Mouse (Mus musculus) hindlimb bud, embryonic 11.5 days (tissue): ENCODE data around the gene Abracl.

Experiments used
- DNase-seq: peaks from one replicate; pipeline ENCODE4 v3.0.0-alpha.2; 2012; ENCODE audit warnings: low read depth, low spot score; ENCODE audit errors: extremely low spot score

The Abracl gene

GRCm38 (mm10) chr10:18022312-18022711 lies 776 bp downstream of the Abracl start:
- peak; percentile 63 for DNase-seq

GRCm38 (mm10) chr10:18021576-18022311 lies 1.3 kb downstream of the Abracl start:
- no peak for DNase-seq

- DNase-seq: no peak
Measured at GRCm38 (mm10) chr10:18020846-18021245, 2.2 kb downstream of the Abracl start.

- DNase-seq: no peak
Measured at GRCm38 (mm10) chr10:18020443-18020842, 2.6 kb downstream of the Abracl start.

GRCm38 (mm10) chr10:18011761-18012160 lies 11.3 kb downstream of the Abracl start:
- no peak for DNase-seq

GRCm38 (mm10) chr10:18009744-18010143 lies 13.3 kb downstream of the Abracl start:
- no peak for DNase-seq

- DNase-seq: no peak
Measured at GRCm38 (mm10) chr10:18008118-18008517, 15.0 kb downstream of the Abracl start.

- DNase-seq: no peak
Measured at GRCm38 (mm10) chr10:18007243-18007642, 15.8 kb downstream of the Abracl start.

GRCm38 (mm10) chr10:18006756-18007155 lies 16.3 kb downstream of the Abracl start:
- no peak for DNase-seq

- DNase-seq: no peak
Measured at GRCm38 (mm10) chr10:18005136-18005955, 17.7 kb downstream of the Abracl start.

GRCm38 (mm10) chr10:18003966-18004637 lies 19.0 kb downstream of the Abracl start:
- DNase-seq: no peak

GRCm38 (mm10) chr10:17990576-17990975 lies 32.5 kb downstream of the Abracl start:
- DNase-seq: no peak

GRCm38 (mm10) chr10:17989136-17989535 lies 34.0 kb downstream of the Abracl start:
- no peak for DNase-seq

- DNase-seq: no peak
Measured at GRCm38 (mm10) chr10:17987823-17988423, 35.2 kb downstream of the Abracl start.

- DNase-seq: no peak
Measured at GRCm38 (mm10) chr10:17983313-17983712, 39.8 kb downstream of the Abracl start.

- DNase-seq: no peak
Measured at GRCm38 (mm10) chr10:17966090-17966489, 57.0 kb downstream of the Abracl start.
